Mouse (Mus musculus) midbrain, embryonic 12.5 days (tissue): ENCODE measurements around the gene C530008M17Rik. TPM values are rescaled to one million over a fixed set of nuclear protein-coding genes. Genes with fewer than 3 reads are reported as not detected.
A peak's percentile ranks its signal among the peaks of the same experiment; 100 is the strongest.

Experiments
- ATAC-seq: fragments of 200-750 bp; cut with Nextera tagmentation; 2 replicates; pipeline ENCODE4 v1.8.0; 2017; ENCODE audit warnings: low read depth, moderate TSS enrichment, moderate library complexity; ENCODE audit not compliant: low FRiP score
- H3K27ac ChIP-seq: fragments of 300-500 bp; sonication (generic); replicated peaks from 2 replicates; pipeline ENCODE4 v1.5.1; 2016; ENCODE audit warnings: mild to moderate bottlenecking
- H3K27me3 ChIP-seq: fragments of 300-500 bp; sonication (generic); 2 replicates; pipeline ENCODE4 v1.6.1; 2016; ENCODE audit warnings: mild to moderate bottlenecking
- H3K36me3 ChIP-seq: fragments of 300-500 bp; sonication (generic); 2 replicates; pipeline ENCODE4 v1.6.1; 2016
- H3K4me1 ChIP-seq: fragments of 300-500 bp; sonication (generic); 2 replicates; pipeline ENCODE4 v1.6.1; 2016
- H3K4me2 ChIP-seq: fragments of 300-500 bp; sonication (generic); replicated peaks from 2 replicates; pipeline ENCODE4 v1.6.1; 2016; ENCODE audit warnings: mild to moderate bottlenecking, moderate library complexity
- H3K4me3 ChIP-seq: fragments of 300-500 bp; sonication (generic); 2 replicates; pipeline ENCODE4 v1.5.1; 2016; ENCODE audit warnings: mild to moderate bottlenecking
- H3K9ac ChIP-seq: fragments of 300-500 bp; sonication (generic); replicated peaks from 2 replicates; pipeline ENCODE4 v1.6.1; 2016; ENCODE audit warnings: mild to moderate bottlenecking, moderate library complexity
- H3K9me3 ChIP-seq: fragments of 300-500 bp; sonication (generic); 2 replicates; pipeline ENCODE4 v1.6.1; 2016; ENCODE audit warnings: mild to moderate bottlenecking
- WGBS: fragments of 180-500 bp; shearing (Covaris S2); methylation state at CpG from one replicate; pipeline ENCODE4 v1.1.7; 2016; 5-methylcytosine and 5-hydroxymethylcytosine counted together
- polyA plus RNA-seq: library from polyadenylated mRNA; unstranded; fragments of >200 nt; fragmentation: Nextera tagmentation; extraction: Ambion mirVana; gene quantifications from 2 replicates; pipeline ENCODE4 v1.2.1, GENCODE M21; 2016

Gene C530008M17Rik
- polyA plus RNA-seq, 1 experiment from 2014 or later: 74.1 TPM

DNA sequence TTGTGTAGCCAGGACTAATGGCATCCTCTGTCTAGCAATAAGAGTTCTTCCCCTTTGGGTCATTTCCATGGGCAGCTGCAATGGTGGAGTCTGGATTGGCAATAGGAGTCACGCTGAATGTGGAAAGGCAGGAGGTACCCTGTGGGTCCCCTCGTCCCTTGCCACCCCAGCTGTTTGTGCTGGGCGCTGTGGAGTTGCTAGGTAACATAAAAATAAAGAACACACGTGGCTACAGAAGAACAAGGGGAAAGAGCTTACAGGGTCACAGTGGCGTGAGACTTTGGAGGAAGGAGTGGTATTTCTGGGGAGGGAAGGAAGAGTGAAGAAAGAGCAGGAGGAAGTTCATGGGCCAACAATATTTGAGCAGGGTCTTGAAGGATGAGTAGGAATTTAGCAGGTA, 11.8 kb downstream of the C530008M17Rik start:
- ATAC-seq: no peak
- Histone ChIP-seq H3K27ac (no peak overlapping the region), H3K9me3 (no peaks in the 10 kb centered on the region), H3K4me1 (peaks cover 32% of the 10 kb centered on the region), H3K27me3 (no peaks in the 10 kb centered on the region), H3K4me2 (no peak overlapping the region), H3K36me3 (peaks cover 11% of the 10 kb centered on the region), H3K9ac (no peak overlapping the region), H3K4me3 (no peak overlapping the region)
- 52% methylated on average over 5 of the region's 5 CpGs for WGBS

DNA sequence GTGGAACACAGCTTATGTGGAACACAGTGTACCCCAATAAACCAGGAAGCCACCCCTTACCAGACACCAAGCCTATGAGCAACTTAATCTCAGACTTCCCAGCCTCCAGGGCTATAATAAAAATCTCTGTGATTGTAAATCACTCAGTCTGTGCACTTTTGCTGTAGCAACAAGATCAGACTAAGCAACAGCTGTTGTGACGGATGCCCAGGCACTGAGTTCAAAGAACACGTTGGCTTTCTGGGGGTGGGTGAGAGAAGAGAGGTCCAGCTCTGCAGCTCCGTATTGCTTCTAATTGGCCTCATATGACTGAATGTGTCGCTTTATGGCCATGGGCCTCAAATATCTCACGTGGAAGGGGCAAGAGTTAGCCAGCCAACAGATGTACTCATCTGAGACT, 12.2 kb downstream of the C530008M17Rik start:
- H3K4me2 ChIP-seq: no peak overlapping the region
- no peak overlapping the region for H3K4me3 ChIP-seq
- H3K36me3 ChIP-seq: peaks cover 11% of the 10 kb centered on the region
- H3K9ac ChIP-seq: no peak overlapping the region
- peaks cover 32% of the 10 kb centered on the region for H3K4me1 ChIP-seq
- ATAC-seq: no peak
- 91% methylated on average over 5 of the region's 5 CpGs for WGBS
- no peak overlapping the region for H3K27ac ChIP-seq
- H3K27me3 ChIP-seq: no peaks in the 10 kb centered on the region
- H3K9me3 ChIP-seq: no peaks in the 10 kb centered on the region

DNA sequence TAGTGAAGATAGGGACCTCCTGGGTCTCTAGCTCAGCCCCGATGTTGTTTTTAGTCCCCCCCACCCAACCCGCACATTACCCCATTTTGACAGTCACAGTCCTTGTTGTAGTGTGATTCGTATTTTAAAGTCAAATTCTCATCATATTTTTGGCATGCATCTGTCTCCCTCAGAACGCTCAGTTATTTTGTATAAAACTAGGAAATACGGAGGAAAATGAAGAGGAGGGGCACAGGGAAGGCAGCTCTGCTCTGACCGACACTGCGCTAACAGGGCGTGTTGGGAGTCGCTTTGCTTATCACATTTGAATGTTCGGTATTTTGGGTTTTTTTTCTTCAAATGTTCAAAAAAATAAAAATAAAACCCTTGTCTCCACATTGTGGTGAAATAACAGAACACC, 13.9 kb downstream of the C530008M17Rik start:
- Histone ChIP-seq H3K4me1 (peaks cover 23% of the 10 kb centered on the region), H3K27me3 (no peaks in the 10 kb centered on the region), H3K9me3 (no peaks in the 10 kb centered on the region), H3K4me3 (no peak overlapping the region), H3K4me2 (no peak overlapping the region), H3K27ac (no peak overlapping the region), H3K36me3 (peaks cover 11% of the 10 kb centered on the region), H3K9ac (no peak overlapping the region)
- 95% methylated on average over 10 of the region's 10 CpGs for WGBS
- no peak for ATAC-seq

DNA sequence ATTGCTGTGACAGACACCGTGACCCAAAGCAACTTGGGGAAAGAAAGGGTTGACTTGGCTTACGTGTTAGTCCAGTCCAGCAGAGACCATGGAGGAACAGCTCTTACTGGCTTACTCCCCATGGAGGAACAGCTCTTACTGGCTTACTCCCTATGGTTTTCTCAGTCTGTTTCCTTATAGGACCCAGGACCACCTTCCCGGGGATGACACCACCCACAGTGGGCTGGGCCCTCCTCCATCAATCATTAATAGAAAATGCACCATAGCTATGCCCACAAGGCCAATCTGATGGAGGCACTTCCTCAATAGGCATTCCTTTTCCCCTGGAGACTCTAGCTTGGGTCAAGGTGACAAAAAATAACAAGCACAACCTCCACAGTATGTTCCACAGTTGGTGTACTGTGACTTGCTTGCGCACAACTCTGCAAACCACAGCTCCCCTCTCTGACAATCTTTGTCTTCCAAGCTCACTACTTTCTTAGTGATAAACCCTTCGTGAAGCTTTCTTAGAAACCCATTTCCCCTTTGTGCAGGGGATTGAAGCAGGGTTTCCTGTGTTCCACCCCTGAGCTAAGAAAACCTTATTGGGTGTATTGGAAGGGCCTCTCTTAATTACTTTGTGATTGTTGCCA, 17.8 kb downstream of the C530008M17Rik start:
- H3K4me2 ChIP-seq: no peak overlapping the region
- 95% methylated on average over 5 of the region's 5 CpGs for WGBS

DNA sequence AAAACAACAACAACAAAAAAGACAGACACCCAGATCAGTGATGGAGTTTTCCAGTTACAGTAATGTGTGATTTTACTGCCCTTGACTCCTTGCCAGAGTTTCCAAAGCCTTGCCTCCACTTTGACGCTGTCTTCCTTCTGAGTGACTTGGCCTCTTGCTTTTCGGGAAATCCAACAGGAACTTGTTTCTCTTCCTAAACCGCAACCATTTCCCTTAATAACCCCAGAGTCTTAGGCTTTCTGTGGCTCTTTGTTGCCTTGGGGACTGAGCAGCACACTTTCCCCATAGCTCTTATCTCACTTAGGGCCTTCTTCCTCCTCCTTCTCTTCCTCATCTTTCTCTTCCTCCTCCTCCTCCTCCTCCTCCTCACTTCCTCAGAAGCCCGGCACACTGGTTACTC, 19.1 kb downstream of the C530008M17Rik start:
- Histone ChIP-seq H3K36me3 (peaks cover 20% of the 10 kb centered on the region), H3K27ac (no peak overlapping the region), H3K4me1 (no peaks in the 10 kb centered on the region), H3K9me3 (no peaks in the 10 kb centered on the region), H3K4me2 (no peak overlapping the region), H3K4me3 (no peak overlapping the region), H3K9ac (no peak overlapping the region), H3K27me3 (no peaks in the 10 kb centered on the region)
- no peak for ATAC-seq
- 81% methylated on average over 4 of the region's 4 CpGs for WGBS

More for the DNA sequence above, 17.8 kb downstream of the C530008M17Rik start:
- H3K4me3 ChIP-seq: no peak overlapping the region
- H3K27ac ChIP-seq: no peak overlapping the region
- no peaks in the 10 kb centered on the region for H3K4me1 ChIP-seq
- H3K36me3 ChIP-seq: peaks cover 13% of the 10 kb centered on the region
- no peak for ATAC-seq
- H3K9ac ChIP-seq: no peak overlapping the region
- no peaks in the 10 kb centered on the region for H3K9me3 ChIP-seq
- no peaks in the 10 kb centered on the region for H3K27me3 ChIP-seq

DNA sequence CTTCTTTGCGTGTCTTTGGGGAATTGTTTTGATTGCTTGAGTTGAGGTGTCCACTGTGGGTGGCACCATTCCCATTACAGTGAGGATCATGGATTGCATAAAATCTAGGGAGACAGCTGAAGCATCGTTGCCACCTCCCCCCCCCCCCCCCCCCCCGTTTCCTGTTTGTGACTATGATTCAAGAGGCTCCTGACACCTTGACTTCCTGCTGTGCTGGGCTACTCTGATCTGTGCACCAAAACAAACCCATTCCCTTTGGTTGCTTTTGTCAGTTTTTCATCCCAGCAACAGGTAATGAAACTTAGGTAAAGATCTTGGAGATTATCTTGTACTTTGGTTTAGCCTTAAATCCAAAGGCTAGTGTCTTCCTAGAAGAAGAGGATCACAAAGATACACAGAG, 24.6 kb downstream of the C530008M17Rik start:
- Histone ChIP-seq H3K9ac (no peak overlapping the region), H3K4me1 (peaks cover 18% of the 10 kb centered on the region), H3K36me3 (peaks cover 14% of the 10 kb centered on the region; the same call in 1 of the 2 replicates), H3K27me3 (no peaks in the 10 kb centered on the region), H3K4me2 (no peak overlapping the region), H3K27ac (no peak overlapping the region), H3K4me3 (no peak overlapping the region), H3K9me3 (no peaks in the 10 kb centered on the region)
- 100% methylated on average over 2 of the region's 3 CpGs for WGBS
- no peak for ATAC-seq

DNA sequence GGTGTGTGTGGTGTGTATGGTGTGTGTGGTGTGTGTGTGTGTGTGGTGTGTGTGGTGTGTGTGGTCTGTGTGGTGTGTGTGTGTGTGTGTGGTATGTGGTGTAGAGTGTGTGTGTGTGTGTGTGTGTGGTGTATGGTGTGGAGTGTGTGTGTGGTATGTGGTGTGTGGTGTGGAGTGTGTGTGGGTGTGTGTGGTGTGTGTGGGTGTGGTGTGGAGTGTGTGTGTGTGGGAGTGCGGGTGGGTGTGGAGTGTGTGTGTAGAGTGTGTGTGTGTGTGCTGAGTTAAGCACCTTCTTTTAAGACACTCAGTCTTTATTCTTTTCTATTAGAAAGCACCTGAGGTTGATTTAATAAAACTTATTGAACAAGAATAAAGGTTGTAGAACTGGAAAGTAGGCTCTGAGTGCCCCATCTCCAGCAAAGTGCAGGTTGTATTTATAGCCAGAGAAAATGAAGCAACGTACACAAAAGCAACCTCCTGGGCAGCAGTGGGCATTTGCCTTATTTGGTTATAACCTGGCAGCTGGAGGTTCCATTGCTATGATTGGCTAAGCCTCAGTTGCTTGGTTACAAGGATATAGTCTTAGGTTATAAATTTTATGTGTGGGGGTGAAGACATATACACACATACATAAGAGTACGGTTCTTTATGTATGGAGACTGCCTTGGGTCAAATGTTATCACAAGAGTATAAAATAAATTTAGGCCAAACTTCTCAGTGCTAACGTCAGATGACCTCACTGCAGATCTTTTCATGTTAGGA, 25.8 kb downstream of the C530008M17Rik start:
- H3K9me3 ChIP-seq: no peaks in the 10 kb centered on the region
- no peaks in the 10 kb centered on the region for H3K27me3 ChIP-seq
- H3K9ac ChIP-seq: no peak overlapping the region
- no peak overlapping the region for H3K4me2 ChIP-seq
- peaks cover 18% of the 10 kb centered on the region for H3K4me1 ChIP-seq
- WGBS: 74% methylated on average over 4 of the region's 4 CpGs
- H3K4me3 ChIP-seq: no peak overlapping the region
- H3K27ac ChIP-seq: peak overlapping the region; percentile 46; the same call in 1 of the 2 replicates
- no peak for ATAC-seq
- peaks cover 15% of the 10 kb centered on the region; the same call in 1 of the 2 replicates for H3K36me3 ChIP-seq

DNA sequence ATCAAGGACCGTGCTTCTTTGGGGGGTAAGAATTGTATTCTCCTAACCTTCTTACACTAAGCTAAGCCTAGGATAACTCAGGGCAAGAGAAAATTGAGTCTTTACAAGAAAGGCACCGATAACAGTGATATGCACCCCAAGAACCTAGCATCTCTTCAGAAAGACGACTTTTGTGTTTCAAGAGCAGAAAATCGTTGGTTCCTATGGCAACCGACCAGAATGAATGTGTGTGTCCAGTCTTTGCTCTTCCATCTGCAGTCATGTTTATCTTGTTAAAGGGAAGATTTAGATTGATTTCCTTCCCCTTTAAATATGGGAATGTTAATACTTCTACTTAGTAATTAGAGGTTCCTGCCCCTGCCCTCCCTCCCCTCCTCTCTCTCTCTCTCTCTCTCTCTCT, 27.1 kb downstream of the C530008M17Rik start:
- Histone ChIP-seq H3K27ac (peak overlapping the region; percentile 58), H3K4me3 (no peak overlapping the region), H3K36me3 (peaks cover 21% of the 10 kb centered on the region; the same call in 1 of the 2 replicates), H3K9ac (no peak overlapping the region), H3K4me2 (no peak overlapping the region), H3K27me3 (no peaks in the 10 kb centered on the region), H3K4me1 (peaks cover 18% of the 10 kb centered on the region), H3K9me3 (no peaks in the 10 kb centered on the region)
- ATAC-seq: 0 out of 2 replicates have a peak, but pooled peaks have one; percentile 12
- 53% methylated on average over 5 of the region's 5 CpGs for whole genome bisulfite sequencing

DNA sequence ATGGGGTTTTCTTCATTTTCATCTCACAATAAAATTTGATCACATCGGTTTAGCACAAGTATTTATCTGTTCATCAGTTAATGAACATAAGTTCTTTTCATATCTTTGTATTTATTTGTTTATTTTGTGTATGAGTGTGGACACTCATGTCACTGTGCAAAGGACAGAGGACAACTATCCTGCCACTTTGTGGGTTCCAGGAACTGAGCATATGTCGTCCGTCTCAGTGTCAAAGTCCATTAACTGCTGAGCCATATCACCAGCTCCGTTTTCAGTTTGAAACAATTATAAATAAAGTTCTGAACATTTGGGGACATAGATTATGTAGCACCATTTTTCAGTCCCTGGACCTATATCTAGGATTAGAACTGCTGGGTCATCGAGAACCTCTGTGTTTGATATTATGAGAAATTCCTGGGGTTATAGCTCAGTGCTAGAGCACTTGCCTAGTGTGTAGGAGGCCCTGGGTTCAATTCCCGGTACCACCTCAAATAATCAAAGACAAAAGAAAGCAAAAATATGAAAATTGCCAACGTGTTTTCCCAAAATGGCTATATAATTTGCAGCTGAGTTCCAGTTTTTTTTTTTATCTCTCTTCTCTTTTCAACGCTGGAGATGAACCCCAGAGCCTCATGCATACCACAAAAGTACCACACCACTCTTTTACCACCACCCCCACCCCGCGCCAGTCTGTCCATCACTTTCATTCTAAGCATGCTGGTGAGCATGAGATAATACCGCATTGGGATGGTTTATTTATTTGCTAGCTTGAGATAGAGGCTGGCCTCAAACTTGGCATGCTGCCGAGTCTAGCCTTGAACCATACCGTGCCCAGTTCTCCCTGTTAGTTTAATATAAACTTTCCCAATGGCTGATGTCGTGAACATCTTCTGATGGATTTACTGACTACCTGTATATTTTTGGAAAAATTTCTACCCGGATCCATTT, 28.6 kb downstream of the C530008M17Rik start:
- no peaks in the 10 kb centered on the region for H3K27me3 ChIP-seq
- H3K27ac ChIP-seq: no peak overlapping the region
- no peak overlapping the region for H3K4me3 ChIP-seq
- no peak overlapping the region for H3K9ac ChIP-seq
- H3K36me3 ChIP-seq: peaks cover 15% of the 10 kb centered on the region; the same call in 1 of the 2 replicates
- H3K4me2 ChIP-seq: no peak overlapping the region
- no peaks in the 10 kb centered on the region for H3K9me3 ChIP-seq
- 93% methylated on average over 15 of the region's 15 CpGs for WGBS
- H3K4me1 ChIP-seq: peaks cover 18% of the 10 kb centered on the region
- ATAC-seq: no peak

DNA sequence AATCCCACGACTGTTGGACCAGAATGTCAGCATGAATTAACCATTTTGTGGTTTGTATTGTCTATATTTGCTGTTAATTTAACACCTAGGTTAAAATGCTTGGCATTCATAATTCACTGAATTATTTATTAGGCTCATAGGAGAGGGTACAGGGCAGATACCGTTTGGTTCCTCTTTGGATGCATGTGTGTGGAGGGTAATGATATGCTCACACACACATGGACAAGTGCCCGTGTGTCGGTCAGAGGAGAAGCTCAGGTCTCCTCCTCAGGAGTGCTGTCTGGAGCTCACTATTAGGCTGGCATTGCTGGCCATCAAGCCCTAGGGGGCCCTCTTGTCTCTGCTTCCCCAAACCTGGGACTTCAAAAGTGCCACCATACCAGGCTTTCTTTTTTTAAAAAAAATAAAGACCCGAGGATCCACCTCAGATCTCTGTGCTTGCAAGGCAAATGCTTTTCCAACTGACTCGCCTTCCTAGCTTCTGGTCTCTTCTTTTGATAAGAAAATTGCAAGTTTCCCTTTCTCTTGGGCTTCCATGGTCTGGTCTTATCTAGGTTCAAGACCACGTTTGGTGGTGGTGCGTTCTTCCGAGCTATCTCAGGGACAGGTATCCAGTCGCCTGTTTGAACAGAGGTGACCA, 31.8 kb downstream of the C530008M17Rik start:
- Histone ChIP-seq H3K27me3 (no peaks in the 10 kb centered on the region), H3K27ac (no peak overlapping the region), H3K9ac (no peak overlapping the region), H3K4me1 (peaks cover 7% of the 10 kb centered on the region), H3K36me3 (peaks cover 7% of the 10 kb centered on the region; the same call in 1 of the 2 replicates), H3K9me3 (no peaks in the 10 kb centered on the region), H3K4me3 (no peak overlapping the region), H3K4me2 (no peak overlapping the region)
- no peak for ATAC-seq
- WGBS: 93% methylated on average over 10 of the region's 10 CpGs

DNA sequence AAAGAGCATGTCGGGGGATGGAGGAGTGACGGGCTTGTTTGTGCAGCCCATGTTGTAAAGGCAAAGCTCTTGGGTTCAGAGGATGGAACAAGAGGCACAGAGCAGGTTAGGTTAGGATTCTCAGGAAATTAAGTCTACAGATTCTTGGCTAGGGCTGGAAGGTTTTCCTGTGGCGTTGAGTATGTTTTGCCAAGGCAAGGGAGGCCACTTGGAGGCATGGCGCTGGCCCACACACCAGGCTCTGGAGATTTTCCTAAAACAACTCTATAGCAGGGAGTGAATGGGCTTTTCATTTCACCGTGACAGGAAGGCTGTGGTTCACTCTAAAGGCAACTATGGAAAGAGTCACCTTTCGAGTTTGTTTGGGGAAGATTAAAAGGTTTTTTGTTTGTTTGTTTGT, 32.3 kb downstream of the C530008M17Rik start:
- no peak overlapping the region for H3K9ac ChIP-seq
- ATAC-seq: no peak
- no peaks in the 10 kb centered on the region for H3K9me3 ChIP-seq
- peaks cover 1% of the 10 kb centered on the region for H3K4me1 ChIP-seq
- H3K36me3 ChIP-seq: peaks cover 7% of the 10 kb centered on the region; the same call in 1 of the 2 replicates
- H3K27ac ChIP-seq: no peak overlapping the region
- no peaks in the 10 kb centered on the region for H3K27me3 ChIP-seq
- 84% methylated on average over 6 of the region's 6 CpGs for WGBS
- no peak overlapping the region for H3K4me2 ChIP-seq
- no peak overlapping the region for H3K4me3 ChIP-seq
